Mouse (Mus musculus) gastrocnemius, adult 2 months (tissue): ENCODE data around the gene Ggnbp2. TPM values are rescaled to one million over a fixed set of nuclear protein-coding genes. Genes with fewer than 3 reads are reported as not detected.

Experiments
- DNase-seq: peaks from one replicate; pipeline ENCODE4 v3.0.0; 2022
- H3K27ac ChIP-seq: fragments of 200-600 bp; 2 replicates; pipeline ENCODE4 v1.8.1; 2022; ENCODE audit warnings: mild to moderate bottlenecking
- H3K4me3 ChIP-seq: fragments of 200-600 bp; 2 replicates; pipeline ENCODE4 v1.8.1; 2022; ENCODE audit warnings: mild to moderate bottlenecking, moderate library complexity
- CTCF ChIP-seq: fragments of 200-600 bp; IDR thresholded peaks from 2 replicates; pipeline ENCODE4 v1.8.1; 2022; ENCODE audit warnings: antibody characterized with exemption, mild to moderate bottlenecking, moderate library complexity
- intact Hi-C: fragments of 180-260 bp; cut with DNase I; formaldehyde crosslinking; loops from one replicate; pipeline ENCODE4 v1.15.1; 2025
- long read RNA-seq, 2 experiments: library from polyadenylated mRNA; stranded (forward); transcript quantifications; one replicate each; pipeline ENCODE4 v2.0.0; 2021
- total RNA-seq, 2 experiments: library from RNA; stranded (reverse); gene quantifications; 2 replicates each; pipeline ENCODE4 v1.2.3; 2021

Ggnbp2 gene
- 10 to 100 TPM; 35.5 to 45.7 TPM for total RNA-seq
- long read RNA-seq, experiment 1, transcript Ggnbp2-211 (14 exons, 3,056 nt): major isoform, 7 of 55 reads
- long read RNA-seq, experiment 1, transcript Ggnbp2-206 (13 exons, 2,528 nt): major isoform, 7 of 55 reads
- long read RNA-seq, experiment 1, partial matches to known transcripts: 10 of 55 reads
- long read RNA-seq, experiment 1, other reads (novel, unspliced or antisense): 23 of 55 reads
- long read RNA-seq, experiment 2, transcript Ggnbp2-213 (14 exons, 2,950 nt): minor isoform, 6 of 62 reads
- long read RNA-seq, experiment 2, transcript Ggnbp2-206 (13 exons, 2,528 nt): minor isoform, 7 of 62 reads
- long read RNA-seq, experiment 2, transcript Ggnbp2-203 (14 exons, 3,034 nt): minor isoform, 5 of 62 reads
- long read RNA-seq, experiment 2, transcript Ggnbp2-211 (14 exons, 3,056 nt): major isoform, 12 of 62 reads
- long read RNA-seq, experiment 2, partial matches to known transcripts: 8 of 62 reads
- long read RNA-seq, experiment 2, other reads (novel, unspliced or antisense): 23 of 62 reads

- peak within 1 kb of the TSS; percentile 85 for H3K4me3 ChIP-seq
- intact Hi-C loops: loop anchor here (2.0 to 10.0 kb wide), 2 partner anchors 42 to 264 kb away; partner anchors contain the start of gene Dhrs11
Observed at GRCm38 (mm10) chr11:84870337-84871043, at the start of gene Ggnbp2. Gene Ggnbp2 (minus strand): TSS chr11:84870817.

GRCm38 (mm10) chr11:84919951-84920350, 49.3 kb upstream of the Ggnbp2 start:
- DNase-seq: no peak
- intact Hi-C loops: loop anchor here (2.0 to 5.0 kb wide), 3 partner anchors 61 to 342 kb away; no protein-coding TSS in a partner anchor
- H3K4me3 ChIP-seq: no peak overlapping the region
- no peak for TF ChIP-seq CTCF
- no peak overlapping the region for H3K27ac ChIP-seq

More at GRCm38 (mm10) chr11:84870337-84871043, at the start of gene Ggnbp2:
- TF ChIP-seq CTCF: no peak
- H3K27ac ChIP-seq: peak within 1 kb of the TSS; percentile 100
- DNase-seq: peak; percentile 97

GRCm38 (mm10) chr11:84919276-84919675, 48.7 kb upstream of the Ggnbp2 start:
- no peak overlapping the region for H3K4me3 ChIP-seq
- peak; percentile 37 for DNase-seq
- intact Hi-C loops: loop anchor here (2.0 to 5.0 kb wide), 3 partner anchors 62 to 343 kb away; no protein-coding TSS in a partner anchor

GRCm38 (mm10) chr11:84918425-84918824, 47.8 kb upstream of the Ggnbp2 start:
- DNase-seq: peak; percentile 90
- H3K27ac ChIP-seq: no peak overlapping the region
- H3K4me3 ChIP-seq: peak overlapping the region; percentile 57
- TF ChIP-seq CTCF: peak; percentile 98; the same call in 1 of the 2 replicates
- intact Hi-C loops: loop anchor here (2.0 to 5.0 kb wide), 3 partner anchors 62 to 344 kb away; no protein-coding TSS in a partner anchor

More at GRCm38 (mm10) chr11:84919276-84919675, 48.7 kb upstream of the Ggnbp2 start:
- TF ChIP-seq CTCF: peak; percentile 67
- H3K27ac ChIP-seq: no peak overlapping the region

- intact Hi-C loops: loop anchor here (5.0 kb wide), 2 partner anchors 265 to 345 kb away; no protein-coding TSS in a partner anchor
- TF ChIP-seq CTCF: no peak
Observed at GRCm38 (mm10) chr11:84916703-84917300, 46.2 kb upstream of the Ggnbp2 start.

GRCm38 (mm10) chr11:84916053-84916702, 45.6 kb upstream of the Ggnbp2 start, which contains the start of gene Znhit3:
Gene Znhit3 (minus strand): TSS chr11:84916366.
- DNase-seq: peak; percentile 84
- intact Hi-C loops: loop anchor here (5.0 kb wide), 2 partner anchors 266 to 346 kb away; no protein-coding TSS in a partner anchor
- Histone ChIP-seq H3K27ac (peak within 1 kb of the TSS; percentile 82), H3K4me3 (peak within 1 kb of the TSS; percentile 93)
- TF ChIP-seq CTCF: no peak

More at GRCm38 (mm10) chr11:84916703-84917300, 46.2 kb upstream of the Ggnbp2 start:
- Histone ChIP-seq H3K27ac (peak overlapping the region; percentile 82), H3K4me3 (peak overlapping the region; percentile 93)
- no peak for DNase-seq

GRCm38 (mm10) chr11:84914673-84915072, 44.1 kb upstream of the Ggnbp2 start:
- Histone ChIP-seq H3K4me3 (no peak overlapping the region), H3K27ac (no peak overlapping the region)
- intact Hi-C loops: loop anchor here (5.0 kb wide), 2 partner anchors 268 to 348 kb away; no protein-coding TSS in a partner anchor
- no peak for DNase-seq
- TF ChIP-seq CTCF: no peak

GRCm38 (mm10) chr11:84910411-84910810, 39.8 kb upstream of the Ggnbp2 start:
- intact Hi-C loops: no loop called here
- DNase-seq: no peak

GRCm38 (mm10) chr11:84908480-84908879, 37.9 kb upstream of the Ggnbp2 start:
- intact Hi-C loops: no loop called here
- no peak for TF ChIP-seq CTCF
- Histone ChIP-seq H3K4me3 (no peak overlapping the region), H3K27ac (no peak overlapping the region)
- DNase-seq: no peak

More at GRCm38 (mm10) chr11:84910411-84910810, 39.8 kb upstream of the Ggnbp2 start:
- no peak for TF ChIP-seq CTCF
- no peak overlapping the region for H3K4me3 ChIP-seq
- H3K27ac ChIP-seq: no peak overlapping the region

- no peak for DNase-seq
- Histone ChIP-seq H3K4me3 (no peak overlapping the region), H3K27ac (no peak overlapping the region)
- no peak for TF ChIP-seq CTCF
- intact Hi-C loops: no loop called here
Observed at GRCm38 (mm10) chr11:84907081-84907480, 36.5 kb upstream of the Ggnbp2 start.

- Histone ChIP-seq H3K27ac (no peak overlapping the region), H3K4me3 (no peak overlapping the region)
- no peak for DNase-seq
- no peak for TF ChIP-seq CTCF
- intact Hi-C loops: no loop called here
Observed at GRCm38 (mm10) chr11:84904597-84905144, 34.1 kb upstream of the Ggnbp2 start.
